Mouse (Mus musculus): ENCODE measurements around the gene Kbtbd6. TPM values are rescaled to one million over a fixed set of nuclear protein-coding genes. Genes with fewer than 3 reads are reported as not detected.

Kbtbd6 gene
- polyA plus RNA-seq, 1 experiment from 2014 or later, result 4.3 TPM

Other genes with a start within 250 kb of the Kbtbd6 start
- gene Zfp957, start 204.5 kb upstream of the Kbtbd6 start, polyA plus RNA-seq (2014; fragmentation: Nextera tagmentation; extraction: Ambion mirVana), result not detected in 2 replicates
- gene Rgcc, start 150.2 kb upstream of the Kbtbd6 start, polyA plus RNA-seq (2014; fragmentation: Nextera tagmentation; extraction: Ambion mirVana), result 233 and 245 TPM in 2 replicates
- gene Naa16, start 61.1 kb upstream of the Kbtbd6 start, polyA plus RNA-seq (2014; fragmentation: Nextera tagmentation; extraction: Ambion mirVana), result 59.8 and 61.6 TPM in 2 replicates
- gene Mtrf1, start 54.1 kb upstream of the Kbtbd6 start, polyA plus RNA-seq (2014; fragmentation: Nextera tagmentation; extraction: Ambion mirVana), result 9.1 and 12.2 TPM in 2 replicates
- gene Kbtbd7, start 25.3 kb upstream of the Kbtbd6 start, polyA plus RNA-seq (2014; fragmentation: Nextera tagmentation; extraction: Ambion mirVana), result 8.1 and 9.0 TPM in 2 replicates
- gene Elf1, start 29.4 kb downstream of the Kbtbd6 start, polyA plus RNA-seq (2014; fragmentation: Nextera tagmentation; extraction: Ambion mirVana), result 22.7 and 25.3 TPM in 2 replicates
- 35.8 and 38.7 TPM in 2 replicates for gene Wbp4, start 29.7 kb downstream of the Kbtbd6 start, polyA plus RNA-seq (2014; fragmentation: Nextera tagmentation; extraction: Ambion mirVana)
- 95.0 and 95.5 TPM in 2 replicates for gene Sugt1, start 135.9 kb downstream of the Kbtbd6 start, polyA plus RNA-seq (2014; fragmentation: Nextera tagmentation; extraction: Ambion mirVana)
- 0.37 TPM in 1 of 2 replicates, not detected in the other for gene Cnmd, start 210.3 kb downstream of the Kbtbd6 start, polyA plus RNA-seq (2014; fragmentation: Nextera tagmentation; extraction: Ambion mirVana)